Mouse (Mus musculus): Measurements from ENCODE around the gene Dpy19l3. TPM values are rescaled to one million over a fixed set of nuclear protein-coding genes. Genes with fewer than 3 reads are reported as not detected.

Gene Dpy19l3
- 40.4 and 42.5 TPM in 2 replicates for polyA plus RNA-seq (2016; fragmentation: Nextera tagmentation; extraction: Ambion mirVana)

DNA sequence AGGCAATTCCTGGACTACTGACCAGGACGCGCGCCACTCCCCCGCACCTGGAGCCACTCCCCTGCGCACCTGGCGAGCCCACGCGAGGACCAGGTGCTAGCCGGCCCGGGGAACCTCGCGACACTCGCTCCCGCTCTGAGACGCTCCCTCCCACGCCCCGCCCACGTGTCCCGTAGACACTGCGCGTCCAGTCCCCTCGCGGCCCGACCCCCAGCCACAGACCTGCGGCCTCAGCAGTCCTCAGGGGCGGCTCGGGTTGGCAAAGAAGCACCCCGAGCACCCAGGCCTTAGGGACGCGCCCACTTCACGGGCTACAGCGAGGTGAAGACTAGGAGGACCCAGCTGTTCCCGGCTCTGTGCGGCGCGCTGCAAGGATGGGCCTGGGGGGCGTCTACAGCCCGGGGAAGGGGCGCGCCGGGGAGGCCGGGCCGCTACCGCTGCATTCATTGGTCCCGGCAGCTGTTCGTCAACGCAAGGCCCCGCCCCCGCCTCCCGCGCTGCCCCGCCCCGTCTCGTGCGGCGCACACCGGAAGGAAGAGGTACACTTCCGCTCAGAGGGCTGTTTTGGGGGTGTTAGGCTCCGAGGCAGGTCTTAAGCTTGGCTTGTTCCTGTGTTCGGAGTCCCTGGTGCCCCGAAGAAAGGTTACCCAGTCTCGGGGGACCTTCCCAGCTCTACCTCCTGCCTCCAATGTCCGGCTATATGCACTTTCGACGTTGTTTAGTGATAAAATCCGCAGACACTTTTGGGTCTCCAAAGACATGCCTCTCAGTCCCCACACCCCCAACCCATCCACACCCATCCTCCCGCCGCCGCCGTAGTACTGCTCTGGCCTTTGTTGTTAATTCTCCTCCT lies at the start of gene Dpy19l3:
Gene Dpy19l3 (minus strand): TSS at position 422 of the 853 bp plus-strand sequence.
- Histone ChIP-seq H3K4me1 (peaks cover 16% of the 10 kb centered on the region), H3K27me3 (peaks cover 10% of the 10 kb centered on the region), H3K4me2 (peak within 1 kb of the TSS; percentile 97), H3K9me3 (no peaks in the 10 kb centered on the region), H3K4me3 (replicated peaks) (peak within 1 kb of the TSS; percentile 84), H3K36me3 (replicated peaks) (peaks cover 18% of the 10 kb centered on the region), H3K9ac (peak within 1 kb of the TSS; percentile 80), H3K27ac (peak within 1 kb of the TSS; percentile 75)
- ATAC-seq (ENCODE audit: low FRiP score) = peak; percentile 98
- 1% methylated on average over 70 of the region's 70 CpGs for WGBS

- 22% methylated on average over 25 of the region's 26 CpGs for WGBS
Observed at GRCm38 (mm10) chr7:35802906-35803595, 48.8 kb upstream of the Dpy19l3 start, which contains the start of gene Zfp507. Zfp507 (minus strand) TSS chr7:35803003.

GRCm38 (mm10) chr7:35802201-35802905 lies 48.1 kb upstream of the Dpy19l3 start:
- H3K27ac ChIP-seq = peak overlapping the region; percentile 89
- H3K36me3 ChIP-seq (replicated peaks) = peaks cover 32% of the 10 kb centered on the region
- peak overlapping the region; percentile 88 for H3K4me2 ChIP-seq
- peak overlapping the region; percentile 97 for H3K9ac ChIP-seq
- WGBS = under 1% methylated on average over 48 of the region's 49 CpGs
- H3K4me3 ChIP-seq (replicated peaks) = peak overlapping the region; percentile 92
- H3K27me3 ChIP-seq = no peaks in the 10 kb centered on the region
- peak; percentile 92 for ATAC-seq (ENCODE audit: low FRiP score)
- H3K9me3 ChIP-seq = no peaks in the 10 kb centered on the region
- H3K4me1 ChIP-seq = peaks cover 13% of the 10 kb centered on the region

More at GRCm38 (mm10) chr7:35802906-35803595, 48.8 kb upstream of the Dpy19l3 start, which contains the start of gene Zfp507:
- H3K9me3 ChIP-seq = no peaks in the 10 kb centered on the region
- H3K4me2 ChIP-seq = peak within 1 kb of the TSS; percentile 88
- H3K36me3 ChIP-seq (replicated peaks) = peaks cover 25% of the 10 kb centered on the region
- peak; percentile 98 for ATAC-seq (ENCODE audit: low FRiP score)
- H3K27me3 ChIP-seq = no peaks in the 10 kb centered on the region
- H3K27ac ChIP-seq = peak within 1 kb of the TSS; percentile 89
- peak within 1 kb of the TSS; percentile 92 for H3K4me3 ChIP-seq (replicated peaks)
- H3K9ac ChIP-seq = peak within 1 kb of the TSS; percentile 97
- peaks cover 13% of the 10 kb centered on the region for H3K4me1 ChIP-seq

DNA sequence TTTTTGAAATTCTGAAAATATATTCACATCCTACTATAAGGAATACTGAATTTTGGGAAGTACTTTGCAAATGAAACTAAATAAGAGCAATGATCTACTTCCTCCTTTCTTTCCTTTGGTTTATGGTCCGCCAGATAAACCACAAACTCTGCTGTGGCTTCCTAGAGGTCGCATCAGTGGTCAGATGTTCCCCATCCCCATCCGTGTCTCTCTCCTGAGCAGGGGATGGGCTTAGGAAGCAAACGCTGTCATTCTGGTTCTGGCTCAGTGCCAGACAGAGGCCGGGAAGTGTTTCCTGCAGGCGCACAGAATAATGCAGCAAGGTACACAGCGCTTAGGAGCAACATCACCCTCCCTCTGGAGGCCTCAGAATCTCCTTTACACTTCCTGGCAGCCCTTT lies 41.9 kb upstream of the Dpy19l3 start:
- peaks cover 4% of the 10 kb centered on the region for H3K4me1 ChIP-seq
- ATAC-seq (ENCODE audit: low FRiP score) = no peak
- H3K4me3 ChIP-seq (replicated peaks) = no peak overlapping the region
- no peak overlapping the region for H3K4me2 ChIP-seq
- H3K36me3 ChIP-seq (replicated peaks) = peaks cover 87% of the 10 kb centered on the region
- H3K9me3 ChIP-seq = no peaks in the 10 kb centered on the region
- H3K27me3 ChIP-seq = no peaks in the 10 kb centered on the region
- 79% methylated on average over 7 of the region's 7 CpGs for WGBS
- H3K27ac ChIP-seq = no peak overlapping the region
- H3K9ac ChIP-seq = no peak overlapping the region

GRCm38 (mm10) chr7:35794145-35794664 lies 40.0 kb upstream of the Dpy19l3 start:
- H3K36me3 ChIP-seq (replicated peaks) = peaks cover 92% of the 10 kb centered on the region

GRCm38 (mm10) chr7:35792150-35792848 lies 38.0 kb upstream of the Dpy19l3 start:
- no peaks in the 10 kb centered on the region for H3K4me1 ChIP-seq
- H3K36me3 ChIP-seq (replicated peaks) = peaks cover 90% of the 10 kb centered on the region
- no peak overlapping the region for H3K4me2 ChIP-seq
- no peak overlapping the region for H3K27ac ChIP-seq
- no peaks in the 10 kb centered on the region for H3K27me3 ChIP-seq
- no peak overlapping the region for H3K4me3 ChIP-seq (replicated peaks)
- no peak overlapping the region for H3K9ac ChIP-seq
- H3K9me3 ChIP-seq = no peaks in the 10 kb centered on the region
- ATAC-seq (ENCODE audit: low FRiP score) = no peak
- 91% methylated on average over 12 of the region's 12 CpGs for WGBS

More at GRCm38 (mm10) chr7:35794145-35794664, 40.0 kb upstream of the Dpy19l3 start:
- ATAC-seq (ENCODE audit: low FRiP score) = no peak
- Histone ChIP-seq H3K27me3 (no peaks in the 10 kb centered on the region), H3K27ac (no peak overlapping the region), H3K9me3 (no peaks in the 10 kb centered on the region), H3K4me1 (no peaks in the 10 kb centered on the region), H3K4me3 (replicated peaks) (no peak overlapping the region), H3K4me2 (no peak overlapping the region), H3K9ac (no peak overlapping the region)
- WGBS = 78% methylated on average over 12 of the region's 12 CpGs

DNA sequence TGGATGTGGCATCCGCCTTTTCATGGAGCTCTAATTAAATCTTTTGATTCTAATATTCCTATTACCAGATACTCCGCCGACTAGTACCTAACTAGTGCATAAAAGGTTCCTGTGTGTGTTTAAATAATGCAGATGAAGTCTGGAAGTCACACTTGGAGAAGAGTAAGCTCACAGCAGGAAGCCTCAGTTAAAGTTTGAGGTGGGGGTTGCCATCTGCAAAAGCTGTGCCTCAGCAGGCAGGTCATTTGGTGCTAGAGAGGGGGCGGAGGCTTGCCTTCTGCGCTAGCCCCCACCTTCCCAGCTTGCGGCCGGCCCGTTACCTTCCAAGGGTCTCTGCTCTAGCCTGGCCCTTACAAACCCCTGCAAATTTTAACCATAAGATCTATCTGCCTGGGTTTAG lies 36.7 kb upstream of the Dpy19l3 start:
- Histone ChIP-seq H3K4me2 (no peak overlapping the region), H3K27ac (no peak overlapping the region), H3K9me3 (no peaks in the 10 kb centered on the region), H3K27me3 (no peaks in the 10 kb centered on the region), H3K36me3 (replicated peaks) (peaks cover 89% of the 10 kb centered on the region), H3K4me3 (replicated peaks) (no peak overlapping the region), H3K4me1 (no peaks in the 10 kb centered on the region), H3K9ac (no peak overlapping the region)
- 82% methylated on average over 8 of the region's 8 CpGs for WGBS
- ATAC-seq (ENCODE audit: low FRiP score) = no peak

GRCm38 (mm10) chr7:35790201-35790600 lies 35.9 kb upstream of the Dpy19l3 start:
- H3K4me3 ChIP-seq (replicated peaks) = no peak overlapping the region
- H3K36me3 ChIP-seq (replicated peaks) = peaks cover 90% of the 10 kb centered on the region
- ATAC-seq (ENCODE audit: low FRiP score) = no peak
- H3K27me3 ChIP-seq = no peaks in the 10 kb centered on the region
- H3K9ac ChIP-seq = no peak overlapping the region
- no peak overlapping the region for H3K27ac ChIP-seq
- no peak overlapping the region for H3K4me2 ChIP-seq
- no peaks in the 10 kb centered on the region for H3K4me1 ChIP-seq
- H3K9me3 ChIP-seq = no peaks in the 10 kb centered on the region
- WGBS = 89% methylated on average over 8 of the region's 8 CpGs

GRCm38 (mm10) chr7:35785579-35785978 lies 31.3 kb upstream of the Dpy19l3 start:
- H3K4me1 ChIP-seq = 0 out of 2 replicates have a peak, but pooled peaks cover 4% of the 10 kb centered on the region
- no peak overlapping the region for H3K4me3 ChIP-seq (replicated peaks)
- no peaks in the 10 kb centered on the region for H3K9me3 ChIP-seq
- no peak overlapping the region for H3K27ac ChIP-seq
- no peak for ATAC-seq (ENCODE audit: low FRiP score)
- 90% methylated on average over 4 of the region's 4 CpGs for WGBS
- H3K36me3 ChIP-seq (replicated peaks) = peaks cover 78% of the 10 kb centered on the region
- no peaks in the 10 kb centered on the region for H3K27me3 ChIP-seq
- H3K4me2 ChIP-seq = no peak overlapping the region
- no peak overlapping the region for H3K9ac ChIP-seq

GRCm38 (mm10) chr7:35782252-35782651 lies 28.0 kb upstream of the Dpy19l3 start:
- peaks cover 75% of the 10 kb centered on the region for H3K36me3 ChIP-seq (replicated peaks)

GRCm38 (mm10) chr7:35774127-35774526 lies 19.9 kb upstream of the Dpy19l3 start:
- no peak for ATAC-seq (ENCODE audit: low FRiP score)
- Histone ChIP-seq H3K27me3 (no peaks in the 10 kb centered on the region), H3K4me1 (no peaks in the 10 kb centered on the region), H3K27ac (no peak overlapping the region), H3K9me3 (no peaks in the 10 kb centered on the region), H3K4me2 (no peak overlapping the region), H3K9ac (no peak overlapping the region), H3K4me3 (replicated peaks) (no peak overlapping the region), H3K36me3 (replicated peaks) (peaks cover 55% of the 10 kb centered on the region)
- 95% methylated on average over 12 of the region's 12 CpGs for WGBS

More at GRCm38 (mm10) chr7:35782252-35782651, 28.0 kb upstream of the Dpy19l3 start:
- no peak for ATAC-seq (ENCODE audit: low FRiP score)
- no peak overlapping the region for H3K9ac ChIP-seq
- no peak overlapping the region for H3K4me3 ChIP-seq (replicated peaks)
- H3K27me3 ChIP-seq = no peaks in the 10 kb centered on the region
- 0 out of 2 replicates have a peak, but pooled peaks cover 4% of the 10 kb centered on the region for H3K4me1 ChIP-seq
- H3K9me3 ChIP-seq = no peaks in the 10 kb centered on the region
- no peak overlapping the region for H3K27ac ChIP-seq
- no peak overlapping the region for H3K4me2 ChIP-seq

All from forebrain, embryonic 12.5 days (tissue).